Mouse (Mus musculus) lung, postnatal 4 days (tissue): Measurements from ENCODE around the gene Zdhhc14.
A peak's percentile ranks its signal among the peaks of the same experiment; 100 is the strongest.

Experiments used
- DNase-seq, 2 experiments: peaks; one replicate each; pipeline ENCODE4 v3.0.0; 2021

Gene Zdhhc14

DNA sequence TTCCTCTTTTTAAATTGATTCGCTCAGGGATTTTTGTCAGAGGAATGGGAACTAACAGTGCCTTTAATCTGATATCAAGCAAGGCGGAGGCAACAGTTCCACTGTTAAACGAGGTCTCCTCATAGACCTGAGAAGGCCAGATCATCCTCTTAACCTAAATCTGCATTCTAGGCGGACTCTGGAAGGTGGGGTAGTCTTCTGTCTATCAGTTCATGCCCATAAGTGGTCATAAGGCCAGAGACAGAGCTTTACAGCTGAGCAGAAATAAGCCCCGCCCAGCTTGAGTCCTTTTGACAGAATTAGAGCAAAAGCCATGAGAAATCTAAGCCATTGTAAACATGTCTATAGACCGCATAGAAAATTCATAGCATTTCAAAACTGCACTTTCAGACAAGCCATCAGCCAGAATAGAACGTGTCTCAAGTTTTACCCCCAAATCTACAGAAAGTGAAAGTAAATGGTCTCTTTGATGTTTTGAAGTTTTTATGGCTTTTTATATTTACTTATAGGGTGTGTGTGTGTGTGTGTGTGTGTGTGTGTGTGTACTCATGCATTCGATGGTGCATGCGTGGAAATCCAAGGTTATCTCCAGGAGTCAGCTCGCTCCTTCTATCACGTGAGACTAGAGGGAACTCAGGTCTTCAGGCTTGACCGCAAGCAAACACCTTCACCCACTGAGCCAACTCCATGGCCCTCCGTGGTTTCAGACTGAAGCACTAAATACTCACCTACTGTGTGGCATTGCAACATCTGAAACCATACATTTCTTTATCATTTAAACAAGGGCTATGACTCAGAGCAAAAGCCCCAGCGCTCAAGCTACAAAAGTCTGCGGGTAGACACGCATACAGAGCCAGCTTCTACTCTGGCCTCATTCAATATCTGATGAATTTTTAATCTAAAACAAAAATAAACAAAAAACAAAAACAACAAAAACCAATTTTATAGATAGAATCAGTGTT is 255.5 kb downstream of the Zdhhc14 start:
- no peak for DNase-seq

DNA sequence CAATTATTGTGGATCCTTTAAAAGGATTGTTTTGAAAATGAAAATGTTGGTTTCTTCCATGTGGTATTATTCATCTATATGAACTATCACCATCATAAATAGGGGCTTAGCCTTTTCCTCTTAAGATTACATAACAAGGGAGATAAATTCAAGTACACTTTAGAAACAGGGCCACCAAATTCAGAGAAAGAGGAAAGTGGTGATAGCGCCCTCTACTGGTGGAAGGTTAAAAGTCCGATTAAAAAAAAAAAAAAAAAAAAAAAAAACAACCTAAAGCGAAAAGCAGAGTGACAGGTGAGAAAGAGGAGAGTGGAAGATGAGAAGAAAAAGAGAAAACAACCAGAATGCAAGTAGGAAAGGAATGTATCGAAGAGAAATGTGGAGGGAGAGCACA is 256.1 kb downstream of the Zdhhc14 start:
- peak in 1 of 2 experiments; percentile 40 for DNase-seq

DNA sequence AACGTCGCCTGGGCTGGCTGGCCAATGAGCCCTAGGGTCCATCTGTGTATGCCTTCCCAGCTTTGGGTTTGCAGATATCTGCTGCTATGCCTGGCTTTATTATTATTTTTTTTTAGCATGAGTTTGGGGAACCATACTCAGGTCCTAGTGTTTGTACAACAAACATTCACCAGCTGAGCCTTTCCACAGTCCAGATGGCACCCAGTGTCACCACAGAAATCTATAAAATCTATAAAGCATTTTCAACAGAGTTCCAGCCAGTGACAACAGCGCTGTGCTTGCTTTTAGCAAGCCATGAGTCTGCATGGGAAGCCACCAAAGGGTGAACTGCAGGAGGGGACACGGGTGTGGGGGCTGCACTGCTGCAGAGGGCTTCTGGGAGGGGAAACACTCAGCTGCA is 257.9 kb downstream of the Zdhhc14 start:
- DNase-seq: no peak

DNA sequence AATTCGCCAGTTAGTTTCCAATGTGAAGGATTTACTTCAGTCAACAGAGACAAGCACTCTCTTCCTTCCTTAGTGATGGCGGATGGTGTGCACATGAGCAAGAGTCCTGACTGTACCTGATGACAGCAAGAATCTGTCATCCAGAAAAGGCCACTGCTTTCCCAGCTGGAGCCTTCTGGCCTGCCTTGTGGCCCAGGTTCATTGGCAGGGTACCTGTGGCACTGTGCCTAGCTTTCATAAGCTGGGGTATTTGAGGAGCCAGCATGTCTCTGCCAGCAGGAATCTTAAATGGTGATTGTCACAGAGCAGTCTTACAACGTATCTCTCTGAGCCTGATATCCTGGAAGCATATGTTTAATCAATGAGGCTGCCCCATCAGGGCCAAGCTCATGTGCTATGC is 258.7 kb downstream of the Zdhhc14 start:
- DNase-seq: no peak

DNA sequence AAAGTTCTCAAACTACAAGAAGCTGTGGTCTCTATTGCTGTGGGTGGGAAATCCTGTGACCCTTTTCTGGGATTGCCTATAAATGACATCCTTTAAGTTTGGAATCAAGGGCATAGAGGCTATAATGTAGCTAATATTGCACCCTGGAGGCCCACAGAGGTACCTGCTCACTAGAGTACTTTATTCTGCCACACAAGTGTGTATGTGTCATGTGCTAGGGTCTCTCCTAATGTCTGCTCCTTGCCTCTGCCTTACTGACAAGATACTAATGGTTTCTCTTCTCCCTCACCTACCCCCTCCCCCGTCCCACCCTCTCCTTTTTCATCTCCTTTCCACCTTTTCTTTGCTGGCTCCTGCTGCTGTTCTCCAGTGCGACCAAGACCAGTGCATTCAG is 260.0 kb downstream of the Zdhhc14 start:
- DNase-seq: no peak

DNA sequence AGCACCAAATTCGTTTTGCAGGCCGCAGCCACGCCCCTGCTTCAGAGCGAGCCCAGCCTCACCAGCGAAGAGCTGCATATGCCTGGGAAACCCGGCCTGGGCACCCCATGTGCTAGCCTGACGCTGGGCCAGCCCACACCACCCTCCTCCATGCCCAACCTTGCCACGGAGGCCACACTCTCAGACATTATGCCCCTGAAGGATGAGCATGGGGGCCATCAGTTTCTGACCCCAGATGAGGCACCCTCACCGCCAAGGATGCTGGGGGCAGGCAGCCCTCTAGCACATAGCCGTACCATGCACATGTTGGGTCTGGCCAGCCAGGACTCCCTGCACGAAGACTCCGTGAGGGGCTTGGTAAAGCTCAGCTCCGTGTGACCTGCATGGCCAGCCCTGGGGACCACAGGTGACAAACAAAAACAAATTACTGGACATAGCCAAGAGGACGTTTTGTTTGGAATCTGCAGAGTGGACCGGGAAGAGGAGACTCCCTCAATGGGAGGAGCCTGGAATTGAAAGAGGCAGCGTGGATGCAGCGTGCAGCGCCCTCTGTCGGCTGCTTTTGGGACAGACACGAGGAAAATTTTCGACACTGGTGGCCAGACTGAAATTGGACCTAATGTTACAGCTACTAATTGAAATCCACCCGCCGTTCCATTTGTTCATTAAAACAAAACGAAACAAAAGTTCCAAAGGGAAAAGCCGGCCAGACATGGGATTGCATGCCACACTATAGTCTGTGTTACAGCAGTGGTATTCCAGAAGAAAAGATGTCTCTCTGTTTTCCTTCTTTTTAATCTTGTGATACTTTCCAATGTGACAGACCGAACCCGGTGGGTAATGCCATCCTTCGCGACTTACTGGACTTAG is 260.6 kb downstream of the Zdhhc14 start:
- peak; percentile 78 to 87 for DNase-seq

DNA sequence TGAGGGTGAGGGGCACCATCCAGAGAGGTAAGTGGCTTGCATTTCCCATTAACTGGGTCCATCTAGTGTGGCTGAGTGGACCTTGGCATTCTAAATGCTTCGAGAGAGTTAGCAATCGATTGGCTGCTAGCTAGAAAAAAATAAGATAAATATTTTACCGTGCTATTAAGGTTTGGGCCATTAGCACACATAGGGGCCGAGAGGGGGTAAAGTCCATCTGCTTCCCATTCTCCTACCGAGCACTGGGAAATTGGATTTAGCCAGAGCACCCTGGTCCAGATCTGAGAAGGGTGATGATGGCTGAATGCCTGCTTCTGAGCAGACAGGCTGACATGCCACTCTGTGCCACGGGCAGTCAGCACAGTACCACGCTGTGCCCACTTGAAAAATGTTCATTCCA is 263.1 kb downstream of the Zdhhc14 start:
- no peak for DNase-seq

DNA sequence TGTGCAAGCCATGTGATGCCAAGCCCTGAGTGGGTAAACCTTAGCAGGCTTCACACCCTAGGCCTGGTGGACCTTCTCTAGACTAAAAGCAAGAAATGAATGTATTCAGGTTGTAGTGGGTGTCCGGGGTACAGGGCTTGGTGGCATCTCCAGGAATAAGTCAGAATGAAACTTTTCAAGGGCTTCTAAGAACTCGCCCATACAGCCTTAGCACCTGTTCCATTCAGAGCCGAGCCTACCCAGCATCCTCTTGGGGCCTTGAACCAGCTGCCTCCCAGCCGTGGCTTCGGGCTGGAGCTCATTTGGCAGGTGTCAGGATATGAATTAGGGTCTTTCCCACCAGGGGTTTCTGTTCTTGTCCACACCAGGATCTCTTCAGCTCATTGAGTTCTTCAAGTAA is 263.7 kb downstream of the Zdhhc14 start:
- DNase-seq: no peak

DNA sequence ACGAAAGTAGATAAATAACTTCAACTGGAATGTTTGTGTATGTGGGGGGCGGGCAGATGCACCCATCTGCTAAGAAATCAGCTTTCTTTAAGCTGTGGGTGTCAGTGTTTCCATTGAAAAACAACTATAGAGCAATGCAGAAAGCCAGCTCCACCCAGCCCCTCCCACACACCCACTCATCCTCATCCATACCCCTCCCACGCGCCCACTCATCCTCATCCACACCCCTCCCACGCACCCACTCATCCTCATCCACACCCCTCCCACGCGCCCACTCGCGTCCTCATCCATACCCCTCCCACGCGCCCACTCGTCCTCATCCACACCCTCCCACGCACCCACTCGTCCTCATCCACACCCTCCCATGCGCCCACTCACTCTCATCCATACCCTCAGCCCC is 264.5 kb downstream of the Zdhhc14 start:
- DNase-seq: no peak

DNA sequence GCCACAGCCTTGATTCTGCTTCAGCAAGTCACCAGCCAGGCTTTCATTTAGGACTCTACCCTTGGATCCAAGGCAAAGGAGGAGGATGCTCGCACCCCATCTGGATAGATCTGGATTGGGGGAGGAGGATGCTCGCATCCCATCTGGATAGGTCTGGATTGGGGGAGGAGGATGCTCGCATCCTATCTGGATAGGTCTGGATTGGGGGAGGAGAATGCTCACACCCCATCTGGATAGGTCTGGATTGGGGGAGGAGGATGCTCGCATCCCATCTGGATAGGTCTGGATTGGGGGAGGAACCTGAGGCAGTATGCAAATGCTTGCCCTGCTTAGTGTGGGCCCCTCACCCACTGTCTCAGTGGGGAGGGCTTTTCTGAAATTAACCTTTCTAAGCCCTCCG is 271.4 kb downstream of the Zdhhc14 start:
- no peak for DNase-seq

DNA sequence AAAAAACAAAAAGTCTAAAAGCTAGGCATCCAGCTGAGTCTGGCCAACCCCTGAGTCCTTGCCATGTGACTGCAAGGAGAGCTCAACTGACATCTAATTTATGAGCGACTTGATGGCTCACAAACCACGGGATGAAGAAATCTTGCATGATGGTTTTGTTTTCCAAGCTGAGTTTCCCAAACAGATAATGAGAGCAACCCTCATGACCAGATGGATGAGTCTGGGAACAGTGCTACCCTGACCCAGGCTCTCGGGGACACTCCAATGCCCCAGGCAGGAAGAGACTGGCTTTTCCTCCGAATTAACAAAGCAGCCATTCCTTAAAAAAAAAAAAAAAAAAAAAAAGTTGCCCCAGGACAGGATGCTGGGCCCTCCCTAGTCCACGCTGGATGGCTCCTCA is 271.9 kb downstream of the Zdhhc14 start:
- no peak for DNase-seq

DNA sequence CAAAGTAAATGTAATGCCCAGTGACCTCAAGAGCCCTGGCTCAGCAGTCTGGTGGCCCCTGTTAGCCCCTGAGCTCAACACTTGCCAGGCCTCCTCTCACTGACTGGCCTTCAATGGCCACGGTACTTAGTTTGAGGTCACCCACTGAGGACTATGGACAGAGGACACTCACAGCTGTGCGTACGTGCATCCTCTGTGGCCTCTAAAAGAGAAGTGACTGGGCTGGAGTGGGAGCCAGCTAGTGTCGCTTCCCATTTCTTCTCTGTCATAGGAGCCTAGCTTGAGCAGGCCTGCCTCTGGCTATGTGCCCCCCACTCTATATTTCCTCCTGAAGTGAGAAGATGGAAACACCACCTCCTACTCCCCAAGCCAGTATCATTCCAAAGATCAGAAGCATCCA is 273.4 kb downstream of the Zdhhc14 start:
- DNase-seq: no peak

DNA sequence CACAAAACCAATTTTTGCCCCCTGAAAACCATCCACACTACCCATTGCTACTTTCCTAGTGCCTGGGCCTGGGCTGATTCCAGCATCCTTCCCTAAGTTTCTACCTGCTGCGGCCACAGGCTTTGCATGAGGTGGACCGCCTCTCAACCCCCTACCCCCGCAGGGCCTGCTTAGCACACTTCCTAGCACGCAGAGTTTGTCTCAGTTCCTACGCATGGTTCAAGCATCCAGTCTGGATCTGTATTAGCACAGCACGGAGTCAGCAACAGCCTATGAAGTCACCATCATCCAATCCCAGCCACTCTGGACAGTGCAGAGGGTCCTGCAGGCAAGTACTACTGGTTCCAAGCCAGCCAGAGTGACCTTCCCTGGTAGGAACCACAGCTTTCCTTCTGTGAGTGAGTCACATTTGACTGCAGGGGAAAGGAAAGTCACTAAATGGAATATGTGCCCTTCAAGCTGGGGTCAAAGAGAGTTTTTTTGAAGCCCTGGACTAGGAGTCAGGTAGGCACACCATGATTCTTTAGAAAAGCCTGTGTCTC is 275.9 kb downstream of the Zdhhc14 start:
- DNase-seq: peak in 1 of 2 experiments; percentile 6

DNA sequence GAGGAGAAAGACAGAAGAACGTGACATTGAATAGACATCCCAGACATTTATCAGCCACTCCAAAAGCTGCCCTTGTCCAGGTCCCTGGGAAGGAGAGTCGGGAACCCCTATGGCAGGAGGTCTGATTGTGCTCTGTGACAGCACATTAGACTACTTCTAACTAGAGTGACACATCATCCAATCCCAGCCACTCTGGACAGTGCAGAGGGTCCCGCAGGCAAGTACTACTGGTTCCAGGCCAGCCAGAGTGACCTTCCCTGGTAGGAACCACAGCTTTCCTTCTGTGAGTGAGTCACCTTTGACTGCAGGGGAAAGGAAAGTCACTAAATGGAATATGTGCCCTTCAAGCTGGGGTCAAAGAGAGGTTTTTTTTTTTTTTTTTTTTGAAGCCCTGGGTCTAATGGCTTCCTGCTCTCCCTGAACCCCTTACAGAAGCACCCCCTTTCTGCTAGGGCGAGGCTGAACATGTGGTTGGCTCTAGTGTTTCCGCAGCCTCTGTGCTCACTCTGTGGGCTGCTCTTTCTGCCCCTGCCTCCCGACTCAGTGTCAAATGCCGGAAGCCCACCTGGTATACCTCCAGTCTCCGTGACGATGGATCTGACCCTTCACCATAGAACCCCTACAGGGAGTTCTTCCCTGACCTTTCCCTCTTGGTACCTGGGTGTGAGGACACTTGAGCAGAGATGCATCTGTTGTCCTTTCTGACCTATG is 276.6 kb downstream of the Zdhhc14 start:
- no peak for DNase-seq

DNA sequence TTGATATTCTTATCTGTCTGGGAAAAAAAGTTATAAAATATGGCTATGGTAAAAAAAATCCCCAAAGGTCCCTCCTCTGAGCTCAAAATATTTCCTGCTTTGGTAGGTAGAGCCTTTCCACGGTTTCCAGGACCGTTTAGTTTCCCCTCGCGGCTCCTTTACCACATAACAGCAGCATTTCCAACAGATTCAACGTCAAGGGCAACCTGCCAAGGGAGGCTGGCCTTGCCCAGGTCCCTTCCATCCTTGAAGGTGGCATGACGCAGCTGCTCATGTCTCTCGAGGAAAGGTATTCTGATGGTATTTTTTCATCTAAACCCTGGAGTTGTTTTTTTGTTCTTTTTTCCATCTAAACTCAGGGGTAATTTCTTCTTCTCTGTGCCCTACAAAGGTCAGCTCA is 277.4 kb downstream of the Zdhhc14 start:
- DNase-seq: peak; percentile 57 to 62

DNA sequence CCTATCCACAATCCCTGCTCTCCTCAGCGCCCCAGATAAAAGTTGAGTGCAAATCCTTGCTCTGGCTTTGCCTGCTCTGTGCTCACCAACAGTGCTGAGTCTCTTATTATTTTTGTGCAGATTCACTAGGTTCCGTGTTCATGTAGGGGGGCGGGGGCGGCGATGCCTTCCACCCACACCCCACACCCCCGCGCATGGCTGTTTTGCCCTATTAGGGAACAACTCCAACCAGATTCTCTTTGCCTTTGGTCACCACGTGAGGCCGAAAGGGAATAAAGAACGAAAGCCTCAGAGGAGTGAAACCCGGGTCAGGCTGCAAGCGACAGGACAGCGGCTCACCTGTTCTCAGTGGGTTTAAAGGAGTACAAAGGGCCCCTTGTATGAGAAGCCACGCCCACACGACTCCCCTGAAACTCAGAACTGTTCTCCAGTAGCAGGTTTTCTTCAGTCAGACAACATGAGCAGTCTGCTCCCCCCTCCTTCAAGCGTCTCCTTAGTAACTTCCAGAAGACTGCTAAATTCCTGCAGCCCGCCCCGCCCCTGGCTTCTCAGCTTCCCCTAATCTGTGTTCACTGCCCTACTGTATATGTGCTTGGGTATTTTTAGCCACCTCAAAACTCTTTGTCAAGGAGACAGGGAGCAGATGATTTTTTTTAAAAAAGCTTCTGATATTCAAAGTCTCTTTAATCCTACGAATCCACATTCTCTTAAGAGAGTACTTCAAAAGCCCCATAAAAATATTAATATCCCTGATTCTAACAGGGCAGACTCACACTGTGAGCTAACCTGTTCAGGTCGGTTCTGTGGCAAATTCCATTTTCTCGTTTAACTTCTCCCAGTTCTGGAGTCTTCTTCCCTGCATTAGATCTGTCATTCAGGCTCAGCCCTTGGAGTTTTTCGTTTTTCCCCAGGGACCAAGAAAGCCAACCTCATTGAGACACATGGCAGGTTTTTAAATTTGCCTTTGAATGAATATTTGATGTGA is 278.2 kb downstream of the Zdhhc14 start:
- DNase-seq: peak; percentile 62 to 67

DNA sequence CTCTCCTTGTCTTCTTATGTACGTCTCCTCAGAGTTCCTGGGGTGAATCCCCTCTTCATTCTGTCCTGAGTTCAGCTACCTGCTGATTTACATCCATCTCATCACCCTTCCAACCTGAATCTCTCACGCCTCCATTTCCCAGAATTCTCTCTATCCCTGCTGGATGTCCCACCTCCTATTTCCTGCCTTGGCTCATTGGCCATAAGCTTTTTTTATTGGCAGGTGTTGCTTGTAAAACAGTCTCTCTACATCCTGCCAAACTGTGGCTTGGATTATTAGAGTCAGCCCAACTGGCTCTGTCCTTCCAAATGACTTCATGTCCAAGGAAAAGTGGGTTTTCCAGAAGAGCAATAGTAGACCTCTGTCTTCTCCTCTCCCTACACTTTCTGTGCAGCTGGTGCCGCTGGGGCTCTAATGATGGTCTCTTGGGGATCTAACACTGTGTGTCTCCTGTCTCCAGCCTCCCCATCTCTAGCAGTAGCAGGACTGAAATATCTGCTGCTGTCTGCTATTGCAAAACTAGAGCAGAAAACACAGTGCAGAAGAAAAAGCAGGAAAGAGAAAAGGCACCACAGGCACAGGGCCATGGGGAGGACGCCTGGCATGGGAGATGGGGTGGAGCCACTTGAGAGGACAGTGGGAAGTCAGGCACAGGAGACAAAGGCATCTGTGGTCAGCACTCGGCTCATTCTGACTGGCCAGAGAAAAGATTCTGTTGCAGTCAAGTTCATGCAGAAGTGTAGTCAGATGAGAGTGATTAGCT is 288.0 kb downstream of the Zdhhc14 start:
- peak in 1 of 2 experiments; percentile 1 for DNase-seq

DNA sequence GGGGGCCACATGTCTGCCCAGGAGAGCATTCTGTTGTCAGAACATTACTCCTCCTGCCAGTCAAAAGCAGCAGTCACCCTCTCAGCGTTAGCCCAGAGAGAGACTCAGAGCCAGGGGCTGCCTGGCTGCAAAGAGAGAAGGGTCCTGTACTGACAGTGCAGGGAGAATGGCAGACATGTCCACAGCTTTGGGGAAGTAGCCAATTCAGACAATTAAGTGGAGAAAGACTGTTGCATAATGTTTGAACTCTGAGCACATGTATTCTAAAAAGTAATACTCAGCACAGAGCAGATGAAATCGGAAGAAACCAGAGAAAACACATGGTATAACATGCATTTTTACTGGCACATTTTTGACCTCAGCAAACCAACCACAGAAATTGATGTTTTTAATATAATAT is 292.9 kb downstream of the Zdhhc14 start:
- DNase-seq: peak in 1 of 2 experiments; percentile 14

DNA sequence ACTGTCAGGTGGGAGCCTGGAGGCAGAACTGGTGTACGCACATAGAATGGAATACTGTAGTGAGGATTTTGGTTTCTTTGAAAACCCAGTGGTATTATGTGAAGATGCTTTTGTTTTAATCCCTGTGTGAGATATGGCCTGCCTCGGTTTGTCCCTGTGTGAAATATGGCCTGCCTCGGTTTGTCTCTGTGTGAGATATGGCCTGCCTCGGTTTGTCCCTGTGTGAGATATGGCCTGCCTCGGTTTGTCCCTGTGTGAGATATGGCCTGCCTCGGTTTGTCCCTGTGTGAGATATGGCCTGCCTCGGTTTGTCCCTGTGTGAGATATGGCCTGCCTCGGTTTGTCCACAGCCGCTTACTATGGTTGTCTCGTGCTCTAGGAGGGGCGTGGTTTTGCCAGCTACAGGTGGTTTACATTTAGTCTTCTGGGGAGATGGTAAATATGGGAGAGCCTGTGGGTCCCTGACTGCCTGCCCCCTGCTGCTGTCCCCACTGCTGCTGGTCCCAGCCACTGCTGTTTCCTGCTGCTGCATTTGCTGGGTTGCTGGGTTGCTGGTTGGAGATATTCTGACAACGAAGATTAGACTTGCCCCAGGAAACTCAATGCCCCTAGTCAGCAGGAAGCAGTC is 299.9 kb downstream of the Zdhhc14 start:
- no peak for DNase-seq

DNA sequence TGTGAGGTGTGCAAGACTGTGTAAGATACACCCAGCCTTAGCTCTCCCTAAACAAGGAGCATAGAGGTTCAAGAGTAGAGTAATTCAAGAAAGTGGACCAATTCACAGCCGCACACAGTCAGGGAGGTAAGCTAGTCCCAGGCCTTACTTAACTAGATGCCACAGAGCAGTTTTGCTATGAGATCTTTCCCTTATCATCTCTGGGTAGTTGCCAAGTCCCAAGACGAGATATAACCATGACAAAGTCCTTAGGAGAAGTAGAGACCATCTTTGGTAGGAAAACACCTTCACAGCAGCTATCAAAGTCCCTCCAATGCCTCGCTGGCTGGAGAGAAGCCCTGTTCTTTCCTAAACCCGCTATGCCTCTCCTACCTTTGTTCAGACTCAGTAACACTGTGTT is 301.2 kb downstream of the Zdhhc14 start:
- DNase-seq: no peak
